Mouse (Mus musculus): ENCODE measurements at regions not wholly inside any gene's neighbourhood (a gene's known extent, or its start where the extent isn't known, plus 50 kb on each side); places are given as distances from the start of the nearest gene placed in this dataset.

DNA sequence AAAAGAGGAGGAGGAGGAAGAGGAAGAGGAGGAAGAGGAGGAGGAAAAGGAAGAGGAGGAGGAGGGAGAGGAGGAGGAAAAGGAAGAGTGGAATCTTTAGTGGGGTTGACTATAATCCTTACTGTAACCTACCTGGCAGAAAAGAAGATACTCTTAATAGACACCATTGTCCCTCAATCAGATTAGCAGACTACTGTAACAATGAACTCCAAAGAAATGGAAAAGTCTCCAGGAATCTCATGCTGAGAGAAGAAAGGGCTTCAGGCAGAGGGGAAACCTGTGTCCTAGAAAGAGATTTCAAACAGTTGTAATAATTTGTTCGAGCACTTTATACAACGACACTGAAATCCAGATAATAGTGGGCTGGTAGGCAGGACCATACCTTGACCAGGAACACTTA lies 87.6 kb upstream of the Chd2 start:
- no peak for ATAC-seq (ENCODE audit: insufficient number of reproducible peaks, insufficient read depth, low FRiP score, low read depth)
- no peak overlapping the region for H3K27ac ChIP-seq (ENCODE audit: low read length)
- no peak overlapping the region for H3K4me2 ChIP-seq (replicated peaks; ENCODE audit: low read depth, low read length)
- no peaks in the 10 kb centered on the region for H3K9me3 ChIP-seq (ENCODE audit: control insufficient read depth, low read depth, low read length)
- H3K27me3 ChIP-seq (ENCODE audit: control insufficient read depth, insufficient read depth, low read length), result no peaks in the 10 kb centered on the region
- no peak overlapping the region for H3K4me3 ChIP-seq (ENCODE audit: low read depth, low read length)
- no peaks in the 10 kb centered on the region for H3K36me3 ChIP-seq (ENCODE audit: control insufficient read depth, insufficient read depth, low read length)
- WGBS, result 93% methylated on average over 2 of the region's 2 CpGs
- H3K9ac ChIP-seq (replicated peaks; ENCODE audit: low read depth, low read length), result no peak overlapping the region
- H3K4me1 ChIP-seq (ENCODE audit: control insufficient read depth, insufficient read depth, low read length), result no peaks in the 10 kb centered on the region

- Histone ChIP-seq H3K27me3 (ENCODE audit: control insufficient read depth, insufficient read depth, low read length) (no peaks in the 10 kb centered on the region), H3K36me3 (ENCODE audit: control insufficient read depth, insufficient read depth, low read length) (no peaks in the 10 kb centered on the region), H3K27ac (ENCODE audit: low read length) (no peak overlapping the region), H3K4me3 (ENCODE audit: low read depth, low read length) (no peak overlapping the region), H3K4me1 (ENCODE audit: control insufficient read depth, insufficient read depth, low read length) (no peaks in the 10 kb centered on the region), H3K4me2 (replicated peaks; ENCODE audit: low read depth, low read length) (no peak overlapping the region), H3K9me3 (ENCODE audit: control insufficient read depth, low read depth, low read length) (no peaks in the 10 kb centered on the region), H3K9ac (replicated peaks; ENCODE audit: low read depth, low read length) (no peak overlapping the region)
- WGBS, result under 1% methylated on average over 6 of the region's 6 CpGs
- peak; percentile 85 for ATAC-seq (ENCODE audit: insufficient number of reproducible peaks, insufficient read depth, low FRiP score, low read depth)
These were observed 86.4 kb upstream of the Chd2 start for GRCm38 (mm10) chr7:73628071-73628470.

DNA sequence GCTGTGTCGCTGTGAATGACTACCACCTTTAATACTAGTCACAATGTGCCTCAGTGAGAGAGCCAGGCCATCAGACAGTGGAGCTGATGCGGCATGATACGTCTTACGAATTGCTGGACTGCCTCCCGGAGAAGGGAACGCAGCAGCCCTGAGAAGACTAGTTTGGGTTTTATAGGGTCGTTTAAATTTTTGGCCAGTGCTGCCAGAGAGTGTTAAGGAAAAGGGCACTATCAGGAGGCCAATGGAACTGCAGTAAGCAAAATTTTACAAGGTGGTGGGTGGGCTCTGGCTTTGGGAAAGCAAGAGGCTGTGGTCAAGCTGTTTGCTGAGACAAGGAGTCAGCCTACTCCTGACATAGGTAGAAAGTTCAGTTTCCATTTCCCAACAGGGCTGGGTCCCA lies 84.7 kb upstream of the Chd2 start:
- no peak overlapping the region for H3K27ac ChIP-seq (ENCODE audit: low read length)
- H3K4me2 ChIP-seq (replicated peaks; ENCODE audit: low read depth, low read length), result no peak overlapping the region
- no peaks in the 10 kb centered on the region for H3K27me3 ChIP-seq (ENCODE audit: control insufficient read depth, insufficient read depth, low read length)
- no peaks in the 10 kb centered on the region for H3K36me3 ChIP-seq (ENCODE audit: control insufficient read depth, insufficient read depth, low read length)
- no peak overlapping the region for H3K4me3 ChIP-seq (ENCODE audit: low read depth, low read length)
- WGBS, result 63% methylated on average over 7 of the region's 7 CpGs
- no peaks in the 10 kb centered on the region for H3K9me3 ChIP-seq (ENCODE audit: control insufficient read depth, low read depth, low read length)
- H3K4me1 ChIP-seq (ENCODE audit: control insufficient read depth, insufficient read depth, low read length), result no peaks in the 10 kb centered on the region
- ATAC-seq (ENCODE audit: insufficient number of reproducible peaks, insufficient read depth, low FRiP score, low read depth), result no peak
- no peak overlapping the region for H3K9ac ChIP-seq (replicated peaks; ENCODE audit: low read depth, low read length)

- H3K9ac ChIP-seq (replicated peaks; ENCODE audit: low read depth, low read length), result no peak overlapping the region
- H3K4me3 ChIP-seq (ENCODE audit: low read depth, low read length), result no peak overlapping the region
- no peak overlapping the region for H3K4me2 ChIP-seq (replicated peaks; ENCODE audit: low read depth, low read length)
- H3K27ac ChIP-seq (ENCODE audit: low read length), result no peak overlapping the region
- no peak for ATAC-seq (ENCODE audit: insufficient number of reproducible peaks, insufficient read depth, low FRiP score, low read depth)
- H3K4me1 ChIP-seq (ENCODE audit: control insufficient read depth, insufficient read depth, low read length), result no peaks in the 10 kb centered on the region
- no peaks in the 10 kb centered on the region for H3K27me3 ChIP-seq (ENCODE audit: control insufficient read depth, insufficient read depth, low read length)
- no peaks in the 10 kb centered on the region for H3K9me3 ChIP-seq (ENCODE audit: control insufficient read depth, low read depth, low read length)
- no peaks in the 10 kb centered on the region for H3K36me3 ChIP-seq (ENCODE audit: control insufficient read depth, insufficient read depth, low read length)
These were observed 84.0 kb upstream of the Chd2 start for GRCm38 (mm10) chr7:73625651-73626050.

GRCm38 (mm10) chr7:73624992-73625391 lies 83.4 kb upstream of the Chd2 start:
- Histone ChIP-seq H3K4me1 (ENCODE audit: control insufficient read depth, insufficient read depth, low read length) (no peaks in the 10 kb centered on the region), H3K36me3 (ENCODE audit: control insufficient read depth, insufficient read depth, low read length) (no peaks in the 10 kb centered on the region), H3K4me2 (replicated peaks; ENCODE audit: low read depth, low read length) (no peak overlapping the region), H3K9ac (replicated peaks; ENCODE audit: low read depth, low read length) (no peak overlapping the region), H3K9me3 (ENCODE audit: control insufficient read depth, low read depth, low read length) (no peaks in the 10 kb centered on the region), H3K27ac (ENCODE audit: low read length) (no peak overlapping the region), H3K4me3 (ENCODE audit: low read depth, low read length) (no peak overlapping the region), H3K27me3 (ENCODE audit: control insufficient read depth, insufficient read depth, low read length) (no peaks in the 10 kb centered on the region)
- ATAC-seq (ENCODE audit: insufficient number of reproducible peaks, insufficient read depth, low FRiP score, low read depth), result no peak
- 57% methylated on average over 6 of the region's 6 CpGs for WGBS

GRCm38 (mm10) chr7:73624093-73624600 lies 82.5 kb upstream of the Chd2 start:
- no peak overlapping the region for H3K4me3 ChIP-seq (ENCODE audit: low read depth, low read length)

GRCm38 (mm10) chr7:73622468-73622867 lies 80.8 kb upstream of the Chd2 start:
- Histone ChIP-seq H3K36me3 (ENCODE audit: control insufficient read depth, insufficient read depth, low read length) (no peaks in the 10 kb centered on the region), H3K4me2 (replicated peaks; ENCODE audit: low read depth, low read length) (no peak overlapping the region), H3K27me3 (ENCODE audit: control insufficient read depth, insufficient read depth, low read length) (no peaks in the 10 kb centered on the region), H3K27ac (ENCODE audit: low read length) (no peak overlapping the region), H3K4me1 (ENCODE audit: control insufficient read depth, insufficient read depth, low read length) (no peaks in the 10 kb centered on the region), H3K4me3 (ENCODE audit: low read depth, low read length) (no peak overlapping the region), H3K9me3 (ENCODE audit: control insufficient read depth, low read depth, low read length) (no peaks in the 10 kb centered on the region), H3K9ac (replicated peaks; ENCODE audit: low read depth, low read length) (no peak overlapping the region)
- 73% methylated on average over 2 of the region's 2 CpGs for WGBS
- no peak for ATAC-seq (ENCODE audit: insufficient number of reproducible peaks, insufficient read depth, low FRiP score, low read depth)

More at GRCm38 (mm10) chr7:73624093-73624600, 82.5 kb upstream of the Chd2 start:
- Histone ChIP-seq H3K36me3 (ENCODE audit: control insufficient read depth, insufficient read depth, low read length) (no peaks in the 10 kb centered on the region), H3K4me1 (ENCODE audit: control insufficient read depth, insufficient read depth, low read length) (no peaks in the 10 kb centered on the region), H3K4me2 (replicated peaks; ENCODE audit: low read depth, low read length) (no peak overlapping the region), H3K9me3 (ENCODE audit: control insufficient read depth, low read depth, low read length) (no peaks in the 10 kb centered on the region), H3K27me3 (ENCODE audit: control insufficient read depth, insufficient read depth, low read length) (no peaks in the 10 kb centered on the region), H3K27ac (ENCODE audit: low read length) (no peak overlapping the region), H3K9ac (replicated peaks; ENCODE audit: low read depth, low read length) (no peak overlapping the region)
- no peak for ATAC-seq (ENCODE audit: insufficient number of reproducible peaks, insufficient read depth, low FRiP score, low read depth)
- WGBS, result 57% methylated on average over 3 of the region's 3 CpGs

DNA sequence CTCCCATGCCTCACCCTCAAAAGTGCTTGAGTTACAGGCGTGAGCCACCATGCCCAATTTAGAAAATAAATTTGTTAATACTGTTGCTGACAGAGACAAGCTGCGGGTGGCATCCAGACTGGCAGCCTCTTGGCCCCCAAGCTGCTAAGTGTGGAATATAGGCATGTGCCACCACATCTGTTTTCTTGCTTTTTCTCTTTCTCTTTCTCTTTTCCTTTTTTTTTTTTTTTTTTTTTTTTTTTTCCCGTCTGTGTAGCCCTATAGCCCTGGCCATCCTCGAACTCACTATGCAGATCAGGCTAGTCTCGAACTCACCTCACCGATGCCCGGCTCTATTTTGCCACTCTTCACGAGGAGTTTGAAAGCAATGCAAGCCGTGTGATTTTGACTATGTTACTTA lies 78.7 kb upstream of the Chd2 start:
- Histone ChIP-seq H3K27ac (ENCODE audit: low read length) (no peak overlapping the region), H3K27me3 (ENCODE audit: control insufficient read depth, insufficient read depth, low read length) (no peaks in the 10 kb centered on the region), H3K9ac (replicated peaks; ENCODE audit: low read depth, low read length) (no peak overlapping the region), H3K9me3 (ENCODE audit: control insufficient read depth, low read depth, low read length) (no peaks in the 10 kb centered on the region), H3K4me2 (replicated peaks; ENCODE audit: low read depth, low read length) (no peak overlapping the region), H3K36me3 (ENCODE audit: control insufficient read depth, insufficient read depth, low read length) (no peaks in the 10 kb centered on the region), H3K4me3 (ENCODE audit: low read depth, low read length) (no peak overlapping the region), H3K4me1 (ENCODE audit: control insufficient read depth, insufficient read depth, low read length) (peaks cover 9% of the 10 kb centered on the region)
- WGBS, result 89% methylated on average over 9 of the region's 9 CpGs
- ATAC-seq (ENCODE audit: insufficient number of reproducible peaks, insufficient read depth, low FRiP score, low read depth), result no peak

- no peaks in the 10 kb centered on the region for H3K36me3 ChIP-seq (ENCODE audit: control insufficient read depth, insufficient read depth, low read length)
- peak overlapping the region; percentile 100 for H3K27ac ChIP-seq (ENCODE audit: low read length)
- H3K27me3 ChIP-seq (ENCODE audit: control insufficient read depth, insufficient read depth, low read length), result no peaks in the 10 kb centered on the region
- WGBS, result 9% methylated on average over 25 of the region's 25 CpGs
- peak overlapping the region; percentile 65 for H3K4me2 ChIP-seq (replicated peaks; ENCODE audit: low read depth, low read length)
- ATAC-seq (ENCODE audit: insufficient number of reproducible peaks, insufficient read depth, low FRiP score, low read depth), result no peak
- peak overlapping the region; percentile 63 for H3K4me3 ChIP-seq (ENCODE audit: low read depth, low read length)
- no peaks in the 10 kb centered on the region for H3K9me3 ChIP-seq (ENCODE audit: control insufficient read depth, low read depth, low read length)
- H3K9ac ChIP-seq (replicated peaks; ENCODE audit: low read depth, low read length), result peak overlapping the region; percentile 98
- H3K4me1 ChIP-seq (ENCODE audit: control insufficient read depth, insufficient read depth, low read length), result peaks cover 9% of the 10 kb centered on the region
These were observed 77.3 kb upstream of the Chd2 start for GRCm38 (mm10) chr7:73618758-73619416.

Measured in stomach, embryonic 14.5 days (tissue).